Mouse (Mus musculus) limb, embryonic 11.5 days (tissue): Measurements from ENCODE around the gene Ccdc91. TPM values are rescaled to one million over a fixed set of nuclear protein-coding genes. Genes with fewer than 3 reads are reported as not detected.

Experiments used
- ATAC-seq: fragments of 200-750 bp; cut with Nextera tagmentation; 2 replicates; pipeline ENCODE4 v1.8.0; 2017; ENCODE audit warnings: low read depth; ENCODE audit not compliant: insufficient number of reproducible peaks, low FRiP score, low TSS enrichment
- DNase-seq: peaks from one replicate; pipeline ENCODE4 v3.0.0-alpha.2; 2015; ENCODE audit warnings: low spot score
- H3K27ac ChIP-seq: fragments of 300-500 bp; sonication (generic); replicated peaks from 2 replicates; pipeline ENCODE4 v1.5.1; 2014; ENCODE audit warnings: low read depth, mild to moderate bottlenecking, low read length
- H3K27me3 ChIP-seq: fragments of 300-500 bp; sonication (generic); 2 replicates; pipeline ENCODE4 v1.6.1; 2014; ENCODE audit warnings: mild to moderate bottlenecking, low read length, mixed read lengths; ENCODE audit not compliant: control insufficient read depth, insufficient read depth
- H3K36me3 ChIP-seq: fragments of 300-500 bp; sonication (generic); 2 replicates; pipeline ENCODE4 v1.6.1; 2014; ENCODE audit warnings: mild to moderate bottlenecking, low read length, moderate library complexity, mixed read lengths; ENCODE audit not compliant: control insufficient read depth, insufficient read depth
- H3K4me1 ChIP-seq: fragments of 300-500 bp; sonication (generic); 2 replicates; pipeline ENCODE4 v1.6.1; 2014; ENCODE audit warnings: low read length, mixed read lengths; ENCODE audit not compliant: control insufficient read depth, insufficient read depth
- H3K4me2 ChIP-seq: fragments of 300-500 bp; sonication (generic); 2 replicates; pipeline ENCODE4 v1.6.1; 2014; ENCODE audit warnings: low read depth, mild to moderate bottlenecking, moderate library complexity; ENCODE audit not compliant: severe bottlenecking
- H3K4me3 ChIP-seq: fragments of 300-500 bp; sonication (generic); 2 replicates; pipeline ENCODE4 v1.5.1; 2014; ENCODE audit warnings: low read depth, low read length
- H3K9ac ChIP-seq: fragments of 300-500 bp; sonication (generic); 2 replicates; pipeline ENCODE4 v1.6.1; 2014; ENCODE audit warnings: mild to moderate bottlenecking, low read length
- H3K9me3 ChIP-seq: fragments of 300-500 bp; sonication (generic); 2 replicates; pipeline ENCODE4 v1.6.1; 2016; ENCODE audit warnings: low read length; ENCODE audit not compliant: control insufficient read depth
- WGBS: fragments of 180-500 bp; shearing (Covaris S2); extraction: QIAGEN DNeasy Blood & Tissue Kit; methylation state at CpG from one replicate; pipeline ENCODE4 v1.1.7; 2014; 5-methylcytosine and 5-hydroxymethylcytosine counted together
- polyA plus RNA-seq: library from polyadenylated mRNA; unstranded; fragments of >200 nt; fragmentation: Nextera tagmentation; extraction: Ambion mirVana; gene quantifications from 2 replicates; pipeline ENCODE4 v1.2.1, GENCODE M21; 2014

Gene Ccdc91
- polyA plus RNA-seq, 1 experiment from 2014 or later = 26.9 TPM

DNA sequence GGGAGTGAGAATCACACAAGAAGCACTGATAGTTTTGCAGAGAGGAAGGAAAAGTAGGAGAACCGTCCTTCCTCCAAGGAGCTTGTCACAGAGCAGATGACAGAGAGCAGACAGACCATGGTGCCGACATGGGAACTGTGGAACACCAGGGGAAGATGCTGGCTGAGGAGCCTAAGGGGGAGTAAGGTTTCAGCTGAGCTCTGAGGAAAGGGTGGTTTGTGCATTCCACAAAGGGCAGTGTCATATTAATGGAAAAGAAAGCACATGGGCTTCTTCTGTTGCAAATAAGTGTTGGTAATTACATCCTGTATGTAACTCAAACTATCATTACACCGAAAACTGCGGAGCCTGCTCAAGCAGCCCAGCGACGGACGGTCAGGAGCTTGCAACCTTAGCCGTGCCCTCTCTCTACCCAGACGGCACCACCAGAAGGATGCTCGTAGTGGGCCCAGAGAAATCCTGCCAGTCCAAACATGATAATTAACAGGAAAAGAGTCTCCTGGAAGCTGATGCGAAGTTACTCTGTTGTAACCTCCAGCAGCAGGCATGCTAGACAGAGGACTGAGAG is 170.9 kb downstream of the Ccdc91 start:
- no peaks in the 10 kb centered on the region for H3K36me3 ChIP-seq
- ATAC-seq = no peak

DNA sequence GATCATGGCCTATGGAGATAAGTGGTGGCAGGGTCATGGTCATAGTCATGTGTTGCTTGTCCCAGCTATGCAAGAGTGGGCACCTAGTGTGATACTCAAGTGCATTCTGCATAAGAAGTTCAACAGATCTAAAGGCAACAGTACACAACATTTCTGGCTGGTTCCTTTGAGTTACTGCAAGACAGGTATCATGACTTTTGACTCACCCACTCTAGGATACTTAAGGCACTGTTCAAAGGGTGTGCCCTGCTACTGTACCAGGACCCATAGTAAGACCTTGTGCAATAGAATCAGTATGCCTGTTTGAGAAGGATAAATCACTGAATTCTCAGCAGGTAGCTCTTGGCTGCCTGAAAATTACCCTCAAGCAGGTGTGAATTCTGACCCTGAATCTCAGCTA is 182.4 kb downstream of the Ccdc91 start:
- DNase-seq (no peak), ATAC-seq (no peak)
- no peak overlapping the region for H3K9ac ChIP-seq
- no peak overlapping the region for H3K4me3 ChIP-seq
- H3K9me3 ChIP-seq = no peaks in the 10 kb centered on the region
- H3K36me3 ChIP-seq = no peaks in the 10 kb centered on the region
- H3K27me3 ChIP-seq = no peaks in the 10 kb centered on the region
- no peaks in the 10 kb centered on the region for H3K4me1 ChIP-seq
- H3K27ac ChIP-seq = no peak overlapping the region
- H3K4me2 ChIP-seq = no peak overlapping the region

More for the DNA sequence above, 170.9 kb downstream of the Ccdc91 start:
- no peak for DNase-seq
- H3K4me2 ChIP-seq = no peak overlapping the region
- H3K4me3 ChIP-seq = no peak overlapping the region
- WGBS = 68% methylated on average over 11 of the region's 11 CpGs
- H3K9ac ChIP-seq = no peak overlapping the region
- H3K4me1 ChIP-seq = no peaks in the 10 kb centered on the region
- H3K27ac ChIP-seq = no peak overlapping the region
- no peaks in the 10 kb centered on the region for H3K9me3 ChIP-seq
- no peaks in the 10 kb centered on the region for H3K27me3 ChIP-seq

DNA sequence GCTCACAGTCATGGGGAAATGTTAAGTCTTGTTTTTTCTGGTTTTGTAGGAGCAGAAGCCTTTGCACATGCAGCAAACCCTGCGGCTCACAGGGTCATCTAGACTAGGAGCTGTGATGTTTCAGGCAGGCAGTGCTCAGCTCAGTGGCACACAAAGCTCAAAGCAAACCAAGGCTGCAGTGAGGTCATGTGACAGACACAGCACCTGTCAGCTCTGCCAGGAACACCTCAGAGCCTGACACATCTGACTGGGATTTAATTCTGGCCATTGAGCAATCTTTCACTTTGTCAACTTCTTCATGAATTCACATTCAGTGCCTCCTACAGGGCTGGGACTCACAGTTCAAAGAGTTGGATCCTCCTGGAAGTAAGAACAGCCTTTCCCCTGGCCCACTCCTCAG is 185.1 kb downstream of the Ccdc91 start:
- H3K9me3 ChIP-seq = no peaks in the 10 kb centered on the region
- no peaks in the 10 kb centered on the region for H3K36me3 ChIP-seq
- 76% methylated on average over 1 of the region's 1 CpGs for WGBS
- no peaks in the 10 kb centered on the region for H3K27me3 ChIP-seq
- H3K27ac ChIP-seq = no peak overlapping the region
- H3K4me3 ChIP-seq = no peak overlapping the region
- no peak overlapping the region for H3K4me2 ChIP-seq
- no peaks in the 10 kb centered on the region for H3K4me1 ChIP-seq
- H3K9ac ChIP-seq = no peak overlapping the region
- DNase-seq (no peak), ATAC-seq (no peak)

DNA sequence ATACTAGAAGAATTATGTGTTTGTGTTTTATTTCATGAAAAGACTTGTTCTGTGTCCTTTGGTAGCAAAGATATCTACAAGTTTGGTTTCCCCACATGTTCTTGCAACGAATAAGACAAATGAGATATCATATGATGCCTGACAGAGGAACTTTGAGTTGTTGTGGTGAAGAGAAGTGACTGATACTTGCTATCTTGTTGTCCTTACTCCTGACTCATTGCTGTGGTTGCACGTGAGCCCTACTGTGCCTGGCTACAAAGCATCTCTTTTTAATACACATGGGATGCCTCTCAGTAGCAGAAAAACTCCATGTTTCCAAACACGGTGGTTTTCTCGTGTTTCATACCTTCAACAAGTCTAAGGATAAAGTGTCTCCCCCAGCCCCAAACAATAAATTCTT is 186.2 kb downstream of the Ccdc91 start:
- no peaks in the 10 kb centered on the region for H3K36me3 ChIP-seq
- ATAC-seq (no peak), DNase-seq (no peak)
- H3K27me3 ChIP-seq = no peaks in the 10 kb centered on the region
- no peaks in the 10 kb centered on the region for H3K4me1 ChIP-seq
- H3K4me2 ChIP-seq = no peak overlapping the region
- H3K9ac ChIP-seq = no peak overlapping the region
- H3K9me3 ChIP-seq = no peaks in the 10 kb centered on the region
- 77% methylated on average over 4 of the region's 4 CpGs for WGBS
- no peak overlapping the region for H3K27ac ChIP-seq
- no peak overlapping the region for H3K4me3 ChIP-seq

DNA sequence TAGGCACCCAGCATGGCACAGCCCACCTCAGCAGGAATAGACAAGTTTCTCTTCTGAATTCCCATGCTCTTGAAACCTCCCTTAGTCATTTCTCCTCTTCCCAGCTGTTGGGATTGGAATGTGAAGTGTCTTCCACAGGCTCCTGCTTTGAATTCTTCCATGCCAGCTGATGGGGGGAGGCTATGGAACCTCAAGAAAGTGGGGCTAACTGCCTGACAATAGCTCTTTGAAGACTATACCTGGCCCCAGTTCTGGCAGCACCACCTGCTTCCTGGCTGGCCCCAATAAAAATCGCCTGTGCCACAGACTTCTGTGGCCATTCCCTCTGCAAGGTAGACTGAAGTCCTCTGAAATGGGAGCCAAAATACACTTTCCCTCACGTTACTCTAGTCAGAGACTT is 187.0 kb downstream of the Ccdc91 start:
- no peak overlapping the region for H3K4me3 ChIP-seq
- no peak overlapping the region for H3K9ac ChIP-seq
- no peaks in the 10 kb centered on the region for H3K4me1 ChIP-seq
- H3K36me3 ChIP-seq = no peaks in the 10 kb centered on the region
- no peak overlapping the region for H3K27ac ChIP-seq
- H3K27me3 ChIP-seq = no peaks in the 10 kb centered on the region
- ATAC-seq = no peak
- WGBS = 84% methylated on average over 2 of the region's 2 CpGs
- H3K9me3 ChIP-seq = no peaks in the 10 kb centered on the region
- no peak overlapping the region for H3K4me2 ChIP-seq
- DNase-seq = no peak

DNA sequence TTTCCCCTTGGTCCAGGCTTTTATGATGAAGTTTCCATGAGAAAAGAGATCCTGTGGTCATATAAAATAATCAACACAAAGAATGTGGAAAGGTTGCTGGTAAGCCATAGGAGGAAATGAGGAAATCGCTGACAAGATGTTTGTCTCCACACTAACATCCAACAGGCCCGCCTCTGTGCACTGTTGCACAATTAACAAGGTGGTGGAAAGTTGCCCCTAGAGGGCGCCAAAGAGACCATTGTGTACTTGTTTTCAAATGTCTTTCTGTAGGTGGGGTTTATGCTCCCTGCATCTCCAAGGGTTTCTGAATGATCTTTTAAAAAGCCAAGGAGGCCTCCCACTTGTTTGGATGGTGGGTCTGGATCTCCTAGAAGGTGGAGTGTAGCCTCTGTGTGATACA is 188.7 kb downstream of the Ccdc91 start:
- H3K9ac ChIP-seq = no peak overlapping the region
- no peak overlapping the region for H3K27ac ChIP-seq
- H3K4me3 ChIP-seq = no peak overlapping the region
- H3K4me1 ChIP-seq = no peaks in the 10 kb centered on the region
- H3K27me3 ChIP-seq = no peaks in the 10 kb centered on the region
- no peak for ATAC-seq
- H3K9me3 ChIP-seq = no peaks in the 10 kb centered on the region
- DNase-seq = peak; percentile 69
- H3K36me3 ChIP-seq = no peaks in the 10 kb centered on the region
- no peak overlapping the region for H3K4me2 ChIP-seq
- 53% methylated on average over 3 of the region's 3 CpGs for WGBS

DNA sequence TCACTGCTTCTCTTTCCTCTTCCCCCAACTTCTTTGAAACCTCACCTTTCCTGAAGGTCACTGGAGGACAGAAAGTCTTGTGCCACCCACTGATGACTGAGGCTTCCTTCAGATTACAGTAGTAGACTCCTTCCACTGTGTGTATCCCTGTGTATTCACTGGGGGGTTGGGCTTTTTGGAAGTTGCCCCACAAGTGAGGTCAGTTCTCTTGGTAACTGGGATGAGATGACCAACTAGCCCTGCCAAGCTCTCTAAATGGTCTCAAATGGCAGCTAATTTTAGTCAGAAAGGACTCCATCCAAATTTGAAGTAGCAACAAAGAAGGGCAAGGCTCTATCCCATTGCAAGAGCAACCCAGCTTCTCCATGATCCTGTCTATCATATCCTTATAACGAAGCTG is 195.7 kb downstream of the Ccdc91 start:
- Histone ChIP-seq H3K27ac (no peak overlapping the region), H3K4me2 (no peak overlapping the region), H3K9me3 (no peaks in the 10 kb centered on the region), H3K4me3 (no peak overlapping the region), H3K27me3 (no peaks in the 10 kb centered on the region), H3K4me1 (no peaks in the 10 kb centered on the region), H3K36me3 (no peaks in the 10 kb centered on the region), H3K9ac (no peak overlapping the region)
- ATAC-seq (no peak), DNase-seq (no peak)
- 76% methylated on average over 1 of the region's 1 CpGs for WGBS

DNA sequence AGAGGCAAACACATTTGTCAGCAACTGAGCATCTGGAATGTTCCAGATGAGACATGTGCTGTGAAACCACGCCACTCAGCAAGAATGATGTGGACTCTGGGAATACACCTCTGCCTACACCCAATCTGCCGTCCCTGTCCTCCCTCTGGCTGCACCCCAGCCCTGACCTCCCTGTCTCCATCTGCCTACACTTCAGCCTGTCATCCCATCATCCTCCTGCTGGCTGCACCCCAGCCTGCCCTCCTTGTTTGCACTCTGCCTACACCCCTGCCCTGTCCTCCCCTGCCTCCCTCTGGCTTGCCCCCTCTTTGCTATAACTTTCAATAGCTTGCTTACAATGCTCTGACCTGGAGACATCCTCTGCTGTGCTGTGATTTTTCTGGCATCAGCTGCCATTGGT is 196.9 kb downstream of the Ccdc91 start:
- 78% methylated on average over 2 of the region's 2 CpGs for WGBS
- no peaks in the 10 kb centered on the region for H3K36me3 ChIP-seq
- ATAC-seq (no peak), DNase-seq (no peak)
- H3K4me3 ChIP-seq = no peak overlapping the region
- H3K4me1 ChIP-seq = no peaks in the 10 kb centered on the region
- H3K27ac ChIP-seq = no peak overlapping the region
- no peak overlapping the region for H3K9ac ChIP-seq
- H3K27me3 ChIP-seq = no peaks in the 10 kb centered on the region
- no peak overlapping the region for H3K4me2 ChIP-seq
- no peaks in the 10 kb centered on the region for H3K9me3 ChIP-seq

DNA sequence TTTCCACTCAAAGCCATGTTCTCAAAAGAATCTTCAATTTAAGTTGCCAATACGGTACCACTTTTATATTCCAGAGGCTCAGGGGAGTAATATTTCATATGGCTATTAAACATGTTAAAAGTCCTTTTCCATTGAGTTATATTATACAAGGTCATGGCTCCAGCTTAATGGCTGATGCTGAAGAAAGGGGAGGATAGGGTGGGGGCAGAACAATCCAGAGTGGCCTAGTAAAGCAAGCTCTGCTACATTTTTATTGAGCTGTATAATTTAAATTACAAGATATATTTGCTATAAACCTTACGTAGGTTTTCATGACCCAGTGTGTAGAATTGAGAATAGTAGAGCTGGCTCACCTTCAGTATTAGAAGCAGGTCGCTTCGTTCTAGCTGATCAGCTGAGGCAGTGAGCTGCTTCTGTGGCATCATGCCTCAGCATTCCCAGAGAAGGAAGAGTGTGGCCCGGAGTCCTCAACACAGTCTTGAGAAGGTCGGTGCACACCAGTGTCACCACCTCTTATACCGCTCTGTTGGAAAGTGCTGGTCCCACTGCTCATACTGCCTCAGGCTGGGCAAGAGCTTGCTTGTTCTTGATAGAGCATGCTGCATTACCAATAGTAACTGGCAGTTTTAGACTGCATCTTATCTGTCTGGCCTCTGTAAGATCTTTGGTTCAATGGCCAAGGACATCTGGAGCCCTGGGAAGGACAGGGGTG is 199.6 kb downstream of the Ccdc91 start:
- DNase-seq (no peak), ATAC-seq (peak; percentile 51; the same call in 1 of the 2 replicates)
- no peak overlapping the region for H3K4me2 ChIP-seq
- no peaks in the 10 kb centered on the region for H3K27me3 ChIP-seq
- H3K9me3 ChIP-seq = no peaks in the 10 kb centered on the region
- H3K9ac ChIP-seq = no peak overlapping the region
- H3K36me3 ChIP-seq = no peaks in the 10 kb centered on the region
- no peak overlapping the region for H3K4me3 ChIP-seq
- no peak overlapping the region for H3K27ac ChIP-seq
- H3K4me1 ChIP-seq = no peaks in the 10 kb centered on the region
- WGBS = 83% methylated on average over 7 of the region's 7 CpGs
